Mouse (Mus musculus) ES-E14 (cell line): Measurements from ENCODE around the gene Ttpal. TPM values are rescaled to one million over a fixed set of nuclear protein-coding genes. Genes with fewer than 3 reads are reported as not detected.

Experiments used
- DNase-seq: peaks from one replicate; pipeline ENCODE4 v3.0.0-alpha.2; 2013; ENCODE audit warnings: low read depth, low spot score
- H3K27ac ChIP-seq: 2 replicates; pipeline ENCODE4 v1.5.1; 2012; ENCODE audit warnings: low read depth, mild to moderate bottlenecking, low read length, moderate library complexity, mixed read lengths; ENCODE audit not compliant: poor library complexity, insufficient read depth, severe bottlenecking
- H3K36me3 ChIP-seq: 2 replicates; pipeline ENCODE4 v1.6.1; 2012; ENCODE audit warnings: mild to moderate bottlenecking, low read length, moderate library complexity, mixed read lengths; ENCODE audit not compliant: control insufficient read depth, poor library complexity, insufficient read depth, severe bottlenecking
- H3K4me1 ChIP-seq, 2 experiments: fragments of 150-350 bp in 1 of 2; sonication (generic) in 1 of 2; 2 replicates each; pipeline ENCODE4 v1.6.1; 2012; ENCODE audit warnings: low read length in 2 of 2, mild to moderate bottlenecking in 1 of 2, mixed read lengths in 1 of 2; ENCODE audit not compliant: control insufficient read depth in 2 of 2, insufficient read depth in 2 of 2, poor library complexity in 1 of 2
- H3K4me3 ChIP-seq, 2 experiments: fragments of 150-350 bp in 1 of 2; sonication (generic) in 1 of 2; 2 replicates each; pipeline ENCODE4 v1.5.1; 2012; ENCODE audit warnings: low read length in 2 of 2, low read depth in 1 of 2, mild to moderate bottlenecking in 1 of 2, mixed read lengths in 1 of 2; ENCODE audit not compliant: insufficient read depth in 1 of 2, poor library complexity in 1 of 2, severe bottlenecking in 1 of 2
- H3K9ac ChIP-seq: 2 replicates; pipeline ENCODE4 v1.6.1; 2012; ENCODE audit warnings: low read depth, mild to moderate bottlenecking, low read length, mixed read lengths; ENCODE audit not compliant: poor library complexity, insufficient read depth, severe bottlenecking
- H3K9me3 ChIP-seq: fragments of 150-350 bp; sonication (generic); 2 replicates; pipeline ENCODE4 v1.6.1; 2012; ENCODE audit warnings: low read depth, mild to moderate bottlenecking, low read length; ENCODE audit not compliant: control insufficient read depth, insufficient read depth
- CHD2 ChIP-seq: IDR thresholded peaks from 2 replicates; pipeline ENCODE4 v1.6.1; 2014; ENCODE audit warnings: mild to moderate bottlenecking, low read depth, low read length, inconsistent platforms
- HCFC1 ChIP-seq: IDR thresholded peaks from 2 replicates; pipeline ENCODE4 v1.6.1; 2012; ENCODE audit warnings: low read length, inconsistent platforms, borderline replicate concordance; ENCODE audit not compliant: insufficient read depth
- MAFK ChIP-seq: IDR thresholded peaks from 2 replicates; pipeline ENCODE4 v1.6.1; 2014; ENCODE audit warnings: mild to moderate bottlenecking, low read depth, low read length, inconsistent platforms; ENCODE audit not compliant: insufficient read depth
- ZC3H11A ChIP-seq: IDR thresholded peaks from 2 replicates; pipeline ENCODE4 v1.6.1; 2012; ENCODE audit warnings: low read depth, mild to moderate bottlenecking, inconsistent platforms, low read length, borderline replicate concordance
- ZNF384 ChIP-seq: IDR thresholded peaks from 2 replicates; pipeline ENCODE4 v1.6.1; 2012; ENCODE audit warnings: low read depth, low read length, inconsistent platforms
- in situ Hi-C, 2 experiments: fragments of 600-800 bp; cut with MboI; formaldehyde crosslinking; loops; one replicate each; pipeline ENCODE4 v1.15.1; 2025; ENCODE audit warnings: low sequenced_read_pairs in 2 of 2, inconsistent platforms in 1 of 2; ENCODE audit not compliant: unreplicated experiment in 2 of 2
- total RNA-seq: library from RNA; depleted of rRNA; stranded (reverse); fragments of 300-350 nt; gene quantifications from 2 replicates; pipeline ENCODE4 v1.2.3, GENCODE M21; 2012

The Ttpal gene
- total RNA-seq, 1 experiment, result 7.8 TPM

GRCm38 (mm10) chr2:163555417-163555816, 46.7 kb upstream of the Ttpal start:
- no peaks in the 10 kb centered on the region for H3K36me3 ChIP-seq
- no peaks in the 10 kb centered on the region for H3K4me1 ChIP-seq
- no peaks in the 10 kb centered on the region for H3K9me3 ChIP-seq
- H3K27ac ChIP-seq, result no peak overlapping the region
- no peak overlapping the region for H3K9ac ChIP-seq
- TF ChIP-seq HCFC1 (no peak), CHD2 (no peak), MAFK (no peak), ZC3H11A (no peak), ZNF384 (no peak)
- no peak overlapping the region for H3K4me3 ChIP-seq
- DNase-seq, result no peak
- in situ Hi-C loops, result no loop called here

- H3K36me3 ChIP-seq, result no peaks in the 10 kb centered on the region
- no peaks in the 10 kb centered on the region for H3K9me3 ChIP-seq
- no peak overlapping the region for H3K4me3 ChIP-seq
- in situ Hi-C loops, result no loop called here
- H3K9ac ChIP-seq, result no peak overlapping the region
- no peaks in the 10 kb centered on the region for H3K4me1 ChIP-seq
- TF ChIP-seq CHD2 (no peak), ZC3H11A (no peak), HCFC1 (no peak), MAFK (no peak), ZNF384 (no peak)
- H3K27ac ChIP-seq, result no peak overlapping the region; the same call in 1 of the 2 replicates
- no peak for DNase-seq
Observed at GRCm38 (mm10) chr2:163558548-163558947, 43.6 kb upstream of the Ttpal start.

GRCm38 (mm10) chr2:163559236-163559635, 42.9 kb upstream of the Ttpal start:
- H3K9me3 ChIP-seq, result no peaks in the 10 kb centered on the region
- no peak for DNase-seq
- no peak overlapping the region for H3K27ac ChIP-seq
- H3K36me3 ChIP-seq, result no peaks in the 10 kb centered on the region
- no peak overlapping the region for H3K9ac ChIP-seq
- in situ Hi-C loops, result no loop called here
- no peak overlapping the region for H3K4me3 ChIP-seq
- H3K4me1 ChIP-seq, result no peaks in the 10 kb centered on the region
- TF ChIP-seq HCFC1 (no peak), ZNF384 (no peak), MAFK (no peak), CHD2 (no peak), ZC3H11A (no peak)

- TF ChIP-seq MAFK, result no peak
- TF ChIP-seq ZNF384, result no peak
- TF ChIP-seq CHD2, result no peak
- no peak for TF ChIP-seq HCFC1
- no peak for TF ChIP-seq ZC3H11A
- Histone ChIP-seq H3K36me3 (no peaks in the 10 kb centered on the region), H3K4me3 (no peak overlapping the region), H3K9ac (no peak overlapping the region), H3K4me1 (no peaks in the 10 kb centered on the region), H3K27ac (no peak overlapping the region), H3K9me3 (no peaks in the 10 kb centered on the region)
- DNase-seq, result no peak
- in situ Hi-C loops, result no loop called here
Observed at GRCm38 (mm10) chr2:163560247-163560646, 41.9 kb upstream of the Ttpal start.
